Mouse (Mus musculus) heart, adult 8-10 months (tissue): ENCODE data around the gene Itih2. TPM values are rescaled to one million over a fixed set of nuclear protein-coding genes. Genes with fewer than 3 reads are reported as not detected.

Experiments
- DNase-seq: peaks from one replicate; pipeline ENCODE4 v3.0.0; 2022; ENCODE audit warnings: low spot score
- total RNA-seq, 4 experiments: library from RNA; stranded (reverse); gene quantifications; 2 replicates each; pipeline ENCODE4 v1.2.4; 2022

The Itih2 gene
- total RNA-seq, 4 experiments from 2014 or later = 0.28 to 0.49 (median 0.38) TPM

DNA sequence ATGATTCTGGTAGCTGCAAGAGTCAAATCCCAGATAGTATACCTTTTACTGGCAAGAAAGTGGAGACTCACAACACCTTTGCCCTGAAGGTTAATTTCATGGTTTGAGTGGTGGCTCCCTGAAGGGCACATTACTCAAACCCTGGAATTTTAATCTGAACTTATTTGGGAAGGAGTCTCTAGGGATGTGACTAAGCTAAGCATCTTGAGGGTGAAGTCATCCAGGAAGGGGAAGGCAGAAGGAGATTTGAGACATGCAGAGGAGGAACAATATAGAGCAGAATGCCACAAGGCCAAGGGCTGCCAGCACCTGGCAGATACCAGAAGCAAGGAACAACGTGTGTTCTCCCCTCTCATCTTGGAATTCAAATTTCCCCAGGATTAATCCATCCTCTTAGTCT, 12.4 kb downstream of the Itih2 start:
- no peak for DNase-seq

DNA sequence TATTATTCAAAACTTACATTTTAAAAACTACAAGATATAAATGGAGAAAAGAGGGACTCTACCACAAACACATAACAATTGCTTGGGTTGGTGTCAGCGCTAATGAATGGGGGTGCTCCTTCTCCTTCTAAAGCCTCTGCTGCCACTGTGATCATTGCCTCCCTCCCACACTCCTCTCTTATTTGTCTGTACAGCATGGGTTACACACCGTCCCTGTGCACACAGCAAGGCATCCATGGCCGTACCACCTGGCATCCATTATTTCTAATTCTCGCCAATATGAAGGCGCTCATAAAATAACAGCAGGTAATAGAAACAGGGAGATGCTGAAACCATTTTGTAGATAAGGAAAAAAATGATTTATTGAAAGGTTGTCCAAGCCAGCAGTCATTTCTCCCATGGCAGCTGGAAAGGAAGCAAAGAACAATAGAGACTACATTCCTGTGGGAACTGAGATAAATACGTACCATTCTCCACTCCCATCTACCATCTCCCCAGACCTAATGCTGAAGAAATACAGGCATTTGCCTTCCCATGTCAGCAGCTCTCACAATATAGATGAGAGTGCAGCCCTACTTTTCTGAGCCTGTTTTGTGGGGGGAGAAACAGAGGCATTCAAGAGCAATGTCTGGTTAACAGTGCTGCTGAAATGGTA, 22.5 kb downstream of the Itih2 start:
- DNase-seq = no peak

DNA sequence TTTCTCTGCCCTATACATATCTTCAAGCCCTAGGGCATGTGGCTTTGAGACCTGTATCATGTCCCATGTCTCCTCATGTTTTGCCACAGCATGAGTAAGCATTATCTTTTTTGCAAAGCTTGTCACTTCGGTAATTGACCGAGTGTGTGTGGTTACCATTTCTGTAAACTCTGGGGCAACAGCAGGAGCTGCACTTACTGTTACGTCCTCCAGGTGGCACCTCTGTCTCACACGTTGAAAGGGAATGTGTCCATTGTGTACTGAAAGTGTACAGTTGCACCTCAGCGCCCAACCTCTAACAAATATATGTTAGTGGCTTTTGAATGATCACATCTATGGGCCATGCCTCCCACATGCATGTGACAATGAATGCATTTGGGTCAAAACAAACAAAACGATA, 30.0 kb downstream of the Itih2 start:
- DNase-seq = no peak

DNA sequence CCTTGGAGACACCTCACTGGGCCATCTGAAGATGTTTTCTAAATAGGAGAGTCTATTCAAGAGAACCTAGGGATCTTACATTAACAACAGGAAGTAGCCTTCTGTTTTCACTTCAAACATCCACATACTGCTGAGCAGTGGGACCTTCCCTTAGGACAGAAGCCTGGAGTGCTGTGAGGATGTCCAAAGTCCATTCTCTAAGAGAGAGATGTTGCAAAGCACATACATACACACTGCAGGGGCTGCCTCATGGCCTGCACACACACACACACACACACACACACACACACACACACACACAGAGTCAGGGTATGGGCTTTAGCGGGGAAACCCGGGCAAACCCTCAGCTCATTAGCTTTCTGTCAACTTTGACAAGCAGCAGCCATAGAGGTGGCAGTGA, 30.7 kb downstream of the Itih2 start:
- no peak for DNase-seq

DNA sequence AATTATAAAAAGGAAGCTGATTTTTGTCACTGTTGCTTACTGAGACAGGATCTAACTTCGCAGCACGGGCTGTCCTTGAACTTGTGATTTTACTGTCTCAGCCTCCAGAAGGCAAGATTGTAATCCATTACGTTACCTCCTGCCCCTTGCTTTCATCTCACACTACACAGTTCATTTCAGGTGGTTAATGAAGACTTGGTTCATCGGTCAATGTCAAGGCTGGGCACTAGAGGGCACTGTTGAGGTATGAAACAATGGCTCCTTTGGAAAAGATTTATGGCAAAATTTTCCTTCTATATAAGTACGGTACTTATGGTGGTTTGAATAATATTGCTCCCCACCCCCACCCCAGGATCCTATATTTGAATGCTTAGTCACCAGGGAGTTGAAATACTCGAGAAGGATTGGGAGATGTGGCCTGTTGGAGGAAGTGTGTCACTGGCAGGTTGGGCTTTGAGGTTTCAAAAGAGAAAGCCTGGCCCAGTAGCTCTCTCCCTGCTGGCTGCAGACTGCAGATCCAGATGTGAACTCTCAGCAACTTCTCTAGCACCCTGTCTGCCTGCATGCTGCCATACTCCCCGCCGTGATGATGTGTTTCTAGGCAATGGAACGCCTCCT, 32.5 kb downstream of the Itih2 start:
- no peak for DNase-seq

DNA sequence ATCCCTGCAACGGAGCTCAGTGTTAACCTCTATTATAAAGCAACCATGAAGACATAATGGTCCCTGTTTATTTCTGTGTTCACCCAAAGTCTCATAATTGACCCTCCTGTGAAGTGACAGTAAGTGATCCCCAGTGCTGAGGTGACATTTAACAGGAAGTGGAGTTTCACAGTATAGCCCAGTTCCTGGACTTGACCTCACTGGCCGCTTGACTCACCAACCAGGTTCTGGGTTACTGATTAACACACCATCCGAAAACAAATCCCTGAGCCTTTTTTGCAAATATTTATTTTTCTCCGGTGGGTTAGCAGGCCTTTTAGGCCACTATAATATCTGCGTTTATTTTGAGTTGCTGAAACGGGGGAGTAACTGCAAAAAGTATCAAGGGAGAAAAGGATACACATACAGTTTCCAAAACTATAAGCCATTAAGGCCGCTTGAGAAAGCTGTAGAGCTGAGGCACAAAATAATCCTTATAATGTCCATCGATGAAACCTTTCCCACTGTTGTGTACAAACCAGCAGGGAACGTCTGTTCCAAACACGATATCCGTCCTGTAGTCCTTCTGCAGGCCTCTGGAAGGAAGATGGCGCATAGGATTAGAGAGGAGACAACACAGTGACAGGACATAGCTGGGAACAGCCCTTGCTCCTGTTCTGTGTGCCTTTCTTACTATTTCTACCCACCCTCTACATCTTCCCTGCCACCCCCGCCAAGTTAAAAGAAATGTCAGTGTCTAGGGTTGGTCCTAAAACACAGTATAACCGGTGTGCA, 36.7 kb downstream of the Itih2 start:
- no peak for DNase-seq

DNA sequence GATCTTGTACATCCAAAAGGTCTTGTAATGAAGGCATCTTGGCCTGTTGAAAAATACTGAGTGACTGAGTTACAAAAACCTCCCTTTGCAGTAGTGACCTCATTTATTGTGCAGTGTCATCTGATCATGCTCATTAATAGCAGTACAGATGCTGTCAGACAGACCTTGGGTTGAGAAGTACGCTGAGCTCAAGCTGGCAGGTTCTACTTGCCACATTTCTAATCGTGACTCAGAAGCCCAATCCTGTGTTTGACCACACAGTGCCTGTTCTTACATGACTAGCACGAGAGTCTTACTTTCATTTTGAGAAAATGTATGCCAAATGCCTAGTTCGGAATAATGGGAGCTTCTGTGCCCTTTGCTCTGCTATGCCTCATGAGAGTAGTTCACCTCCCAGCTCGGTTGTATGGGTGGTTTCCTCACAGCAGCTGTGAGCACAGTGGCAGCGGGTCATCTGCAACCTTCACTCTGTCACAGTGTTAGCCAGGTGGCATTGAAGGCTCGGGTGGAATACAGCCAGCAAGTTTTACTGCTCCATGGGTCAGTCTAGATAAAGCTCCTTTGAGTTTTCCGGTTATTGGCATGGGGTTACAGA, 43.8 kb downstream of the Itih2 start:
- no peak for DNase-seq

DNA sequence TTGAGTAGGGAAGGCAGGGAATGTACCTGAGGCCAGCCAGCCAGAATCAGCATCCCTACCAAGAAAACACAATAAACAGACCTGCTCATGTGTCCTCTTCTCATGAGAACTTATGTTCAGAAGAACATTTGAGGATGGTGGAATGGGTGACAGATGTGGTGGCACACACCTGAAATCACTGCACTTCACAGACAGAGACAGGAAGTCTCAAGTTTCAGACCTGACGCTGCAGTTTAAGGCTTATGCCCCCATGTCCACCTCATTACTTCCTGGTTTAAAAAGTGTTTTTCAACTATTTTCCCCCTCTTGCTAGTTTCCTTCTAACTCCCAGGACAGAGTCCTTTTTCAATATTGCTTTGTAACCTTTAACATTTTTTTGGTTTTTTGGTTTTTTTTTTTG, 48.5 kb downstream of the Itih2 start:
- no peak for DNase-seq

DNA sequence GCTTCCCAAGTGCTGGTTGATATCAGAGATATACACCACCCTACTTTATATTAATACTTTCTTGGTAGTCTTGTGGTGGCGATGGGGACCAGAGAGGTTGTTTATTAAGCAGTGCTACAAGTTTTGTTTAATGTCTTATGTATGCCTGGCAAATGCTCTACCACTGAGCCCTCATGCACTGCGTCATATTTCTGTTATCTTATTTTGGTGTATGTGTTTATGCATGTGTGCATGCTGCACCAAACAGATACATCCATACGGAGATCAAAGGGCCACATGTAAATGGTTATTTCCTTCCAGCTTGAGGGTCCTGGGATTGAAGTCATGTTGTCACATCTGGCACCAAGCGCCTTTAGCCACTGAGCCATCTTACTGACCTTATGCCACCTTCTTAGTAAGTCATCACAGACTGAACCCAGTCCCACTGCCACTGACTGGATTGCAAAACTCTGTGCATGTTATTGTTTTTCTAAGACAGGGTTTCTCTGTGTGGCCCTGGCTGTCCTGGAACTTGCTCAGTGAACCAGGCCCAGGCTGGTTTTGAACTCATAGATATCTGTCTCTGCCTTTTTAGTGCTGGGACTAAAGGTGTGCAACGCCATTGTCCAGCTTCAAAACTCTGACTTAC, 49.6 kb downstream of the Itih2 start:
- no peak for DNase-seq

DNA sequence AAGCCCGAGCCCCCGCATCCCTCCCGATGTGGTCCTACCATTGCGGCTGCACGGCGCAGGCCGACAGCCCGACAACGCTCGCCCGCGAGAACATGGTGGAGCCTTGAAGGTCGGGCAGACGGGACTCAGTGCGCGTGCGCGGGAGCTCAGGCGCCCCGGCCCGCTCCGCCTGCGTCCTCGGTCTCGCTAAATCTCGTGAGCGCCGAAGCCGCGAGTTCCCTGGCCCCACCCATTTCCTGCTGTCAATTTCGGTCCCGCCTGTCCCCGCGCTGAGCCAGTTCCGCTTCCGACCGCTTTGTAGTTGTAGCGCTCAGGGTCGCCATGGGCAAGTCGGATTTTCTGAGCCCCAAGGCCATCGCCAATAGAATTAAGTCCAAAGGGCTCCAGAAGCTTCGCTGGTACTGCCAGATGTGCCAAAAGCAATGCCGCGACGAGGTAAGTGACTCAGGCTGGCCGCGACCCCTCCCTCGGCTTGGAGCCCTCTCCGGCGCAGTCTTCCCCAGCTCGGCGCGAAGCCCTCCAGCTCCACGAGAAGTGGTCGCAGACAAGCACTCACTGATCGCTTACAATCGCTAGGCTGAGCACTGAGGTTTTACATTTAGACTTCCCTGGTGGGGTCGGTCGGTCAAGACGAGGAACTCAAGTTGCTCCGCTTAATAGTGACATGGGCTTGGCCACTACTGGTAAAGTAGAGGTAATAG, 50.7 kb downstream of the Itih2 start, which contains the start of the genes Atp5c1 and Kin:
TSS of gene Atp5c1 (minus strand) at position 201 of the 701 bp plus-strand sequence.
TSS of gene Kin (plus strand) at position 284 of the 701 bp plus-strand sequence.
- peak; percentile 97 for DNase-seq

DNA sequence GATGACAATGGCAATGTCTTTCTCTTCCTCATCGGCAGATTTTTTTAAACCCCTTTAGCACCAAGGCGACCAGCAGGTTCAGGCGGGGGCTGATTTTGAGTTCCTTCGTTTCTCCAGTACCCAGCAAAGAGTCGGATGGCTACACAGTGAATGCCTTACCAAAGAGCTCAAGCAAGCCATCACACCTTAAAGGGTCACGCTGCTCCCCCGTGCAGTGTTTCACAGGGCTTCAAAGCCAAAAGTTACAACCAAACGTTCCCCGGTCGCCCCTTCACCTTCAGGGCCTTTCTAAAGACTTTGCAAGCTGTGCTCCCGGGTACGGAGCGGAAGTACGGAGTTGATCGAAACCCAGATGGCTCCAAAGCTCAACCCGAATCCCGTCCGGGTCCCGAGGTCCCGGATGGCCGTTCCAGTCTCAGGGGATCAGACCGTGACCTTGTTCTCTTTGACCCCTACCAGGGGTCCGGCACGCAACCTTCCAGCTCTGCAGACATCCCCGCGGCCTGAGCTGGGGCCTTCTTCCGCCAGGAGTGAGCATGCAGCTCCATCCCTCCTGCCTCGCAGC, 51.4 kb downstream of the Itih2 start:
- DNase-seq = no peak

DNA sequence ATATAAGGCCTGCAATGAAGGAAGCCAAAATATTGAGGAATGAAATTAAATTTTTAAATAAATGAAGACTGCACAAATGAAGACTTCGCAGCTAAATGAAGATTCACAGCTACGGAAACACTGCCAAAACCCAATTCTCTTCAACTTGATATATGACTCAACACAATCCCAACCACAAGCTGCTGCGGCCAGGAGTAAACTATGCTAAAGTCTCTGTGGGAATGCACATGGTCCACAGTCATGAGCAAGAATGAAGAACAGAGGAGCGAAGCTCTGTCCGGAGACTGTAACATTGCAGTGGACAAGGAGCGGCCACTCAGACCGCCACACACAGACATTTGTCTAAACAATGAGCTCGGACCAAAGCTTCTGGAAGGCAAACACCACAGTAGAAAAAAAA, 54.5 kb downstream of the Itih2 start:
- no peak for DNase-seq

DNA sequence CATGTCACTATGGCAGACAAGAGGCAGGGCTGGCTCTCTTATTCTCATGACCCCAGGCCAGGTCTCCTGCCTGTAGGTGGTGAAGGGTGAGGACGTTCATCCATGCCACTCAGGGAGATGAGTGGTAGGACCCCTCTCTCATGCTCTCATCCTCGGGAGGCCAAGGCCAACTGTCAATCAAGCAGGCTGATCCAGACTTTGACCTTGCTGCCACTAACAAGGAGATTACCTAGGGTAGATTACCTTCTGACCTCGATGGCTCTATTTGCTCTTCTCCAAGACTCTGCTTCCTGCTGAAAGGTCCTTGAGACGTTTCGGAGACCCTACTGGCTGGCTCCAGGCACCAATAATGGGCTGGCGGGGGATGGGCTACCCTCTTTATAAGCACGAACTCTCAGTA, 56.7 kb downstream of the Itih2 start:
- DNase-seq = no peak

DNA sequence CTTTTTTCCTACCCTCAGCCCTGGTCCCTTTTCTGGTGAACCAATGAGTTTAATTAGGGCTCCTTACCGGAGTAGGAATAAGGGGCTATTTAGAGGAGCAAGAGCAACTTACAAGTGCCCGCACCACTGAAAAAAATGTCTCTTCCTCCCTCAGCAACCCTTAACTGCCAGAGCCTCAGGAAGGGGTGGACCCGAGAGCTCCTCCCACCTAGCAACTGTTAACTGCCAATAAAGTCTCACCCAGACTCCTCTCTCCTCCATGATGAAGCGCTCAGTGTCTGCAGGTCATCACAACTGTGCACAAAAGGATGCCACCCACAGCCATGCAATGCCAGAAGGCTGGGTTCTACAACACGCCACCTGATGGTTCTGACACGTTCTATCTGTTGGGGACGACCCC, 59.4 kb downstream of the Itih2 start:
- DNase-seq = no peak

DNA sequence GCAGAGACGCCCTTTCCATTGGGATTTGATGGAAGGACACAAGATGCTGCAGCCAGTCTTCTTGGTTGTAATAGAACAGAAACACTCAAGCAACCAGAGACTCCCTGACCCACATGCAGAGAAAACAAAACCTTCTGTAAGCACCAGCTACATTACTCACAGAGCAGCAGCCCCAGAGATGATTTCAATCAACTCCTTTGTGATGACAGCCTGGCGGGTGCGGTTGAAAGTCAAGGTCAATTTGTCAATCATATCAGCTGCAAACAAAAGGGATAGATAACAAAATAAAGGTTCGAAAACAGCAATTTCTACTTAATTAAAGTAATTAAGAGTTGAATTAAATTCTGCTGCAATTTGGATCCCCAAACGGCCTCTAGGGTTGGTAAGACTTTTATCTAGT, 72.4 kb downstream of the Itih2 start:
- no peak for DNase-seq

DNA sequence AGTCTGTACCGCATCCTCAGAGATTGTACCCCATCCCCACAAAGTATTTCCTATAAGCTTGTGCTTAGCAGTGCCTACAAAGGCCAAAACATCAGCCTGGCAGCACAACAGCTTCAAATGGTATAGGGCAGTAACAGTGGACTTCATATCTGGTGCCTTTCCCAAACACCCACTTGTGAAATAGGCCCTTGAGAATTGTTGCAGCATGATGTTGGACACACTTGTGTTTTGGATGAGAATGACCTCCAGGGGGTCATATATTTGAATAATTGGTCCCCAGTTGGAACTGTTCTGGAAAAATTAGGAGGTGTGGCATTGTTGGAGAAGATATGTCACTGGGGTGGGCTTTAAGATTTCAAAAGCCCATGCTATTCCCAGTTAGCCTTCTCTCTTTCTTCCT, 79.2 kb downstream of the Itih2 start:
- DNase-seq = no peak

DNA sequence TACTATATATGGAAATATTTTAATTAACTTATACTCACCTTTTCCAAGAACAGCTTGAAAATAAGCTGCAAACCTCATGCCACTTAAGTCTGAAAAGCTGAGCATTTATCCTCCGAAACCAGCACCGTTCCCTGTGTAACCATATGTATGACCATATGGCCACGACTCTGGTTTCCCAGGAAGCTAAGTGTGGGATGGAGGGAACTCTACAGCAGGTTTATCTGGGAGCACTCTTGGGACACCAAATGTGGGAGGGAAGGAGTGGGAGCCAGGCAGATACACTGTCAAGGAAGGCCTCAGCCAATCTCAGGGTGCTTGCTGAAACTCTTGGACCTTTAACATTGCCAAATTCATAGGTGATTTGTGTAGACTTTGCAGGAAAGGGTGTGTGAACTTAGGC, 80.3 kb downstream of the Itih2 start:
- DNase-seq = no peak

DNA sequence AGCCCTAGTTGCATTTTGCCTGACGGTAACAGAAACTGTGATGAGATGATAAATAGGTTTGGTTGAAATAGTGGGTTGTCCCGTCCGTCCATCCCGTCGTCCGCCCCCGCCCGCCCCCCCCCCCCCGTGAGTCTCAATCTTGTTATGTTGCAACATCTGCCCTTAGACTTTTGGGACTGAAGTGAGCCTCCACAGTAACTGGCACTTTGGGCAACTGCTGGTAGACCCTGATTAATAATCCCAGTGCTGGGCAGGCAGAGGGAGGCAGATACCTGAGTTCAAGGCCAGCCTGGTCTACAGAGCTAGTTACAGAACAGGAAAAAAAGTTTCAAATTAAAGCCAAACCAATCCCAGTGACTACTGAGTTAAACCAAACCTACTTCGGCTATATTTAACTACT, 81.7 kb downstream of the Itih2 start:
- DNase-seq = no peak

DNA sequence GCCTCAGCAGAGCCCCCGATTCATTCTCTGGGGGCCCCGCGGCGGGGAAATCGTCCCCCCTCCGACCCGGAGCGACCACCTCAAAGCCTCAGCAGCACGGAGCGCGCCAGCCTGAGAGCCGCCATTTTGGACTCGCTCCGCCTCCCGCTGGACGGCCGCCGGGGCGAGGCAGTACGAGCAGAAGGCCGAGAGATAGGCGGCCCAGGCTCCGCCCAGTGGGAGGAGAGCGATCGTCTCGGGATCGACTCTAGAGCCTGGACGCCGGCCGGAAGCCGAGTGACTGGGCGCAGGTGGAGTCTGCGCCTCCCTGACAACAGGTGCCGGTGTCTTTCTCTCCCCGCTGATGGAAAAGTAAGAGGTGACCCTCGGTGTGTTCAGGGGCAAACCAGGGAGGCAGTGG, 82.7 kb downstream of the Itih2 start, which contains the start of gene Taf3:
TSS of gene Taf3 (minus strand) at position 136 of the 400 bp plus-strand sequence.
- DNase-seq = peak; percentile 92

DNA sequence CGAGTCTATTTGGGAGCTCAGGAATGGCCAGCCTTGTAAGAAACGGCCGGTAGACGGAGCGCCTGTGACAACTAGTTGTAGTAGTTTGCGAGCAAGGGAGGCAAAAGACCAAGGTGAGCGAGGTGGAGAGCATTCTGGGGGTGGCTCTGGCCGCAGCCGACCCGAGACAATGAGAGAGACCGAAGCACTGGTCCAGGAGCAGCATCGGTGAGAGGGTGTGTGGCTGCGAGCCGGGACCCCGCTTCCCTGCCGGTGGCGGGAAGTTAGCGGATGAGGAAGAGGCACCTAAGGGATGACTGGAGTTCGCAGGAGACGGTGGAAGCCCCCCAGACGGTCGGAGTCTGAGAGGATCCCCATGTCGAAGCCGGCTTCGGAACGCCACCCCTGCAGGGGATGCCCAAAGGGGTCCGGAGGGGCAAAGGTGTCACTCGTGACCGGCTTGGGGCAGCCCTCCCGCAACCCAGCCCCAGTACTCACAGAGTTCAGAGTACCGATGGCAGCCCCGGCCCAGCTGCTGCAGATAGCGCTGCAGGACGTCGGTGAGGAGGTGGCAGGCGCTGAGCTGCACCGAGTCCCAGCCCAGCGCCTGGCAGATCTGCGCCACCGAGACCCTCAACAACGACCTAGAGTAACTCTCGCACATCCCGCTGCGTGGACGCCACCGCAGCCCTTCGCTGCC, 83.3 kb downstream of the Itih2 start:
- peak; percentile 10 for DNase-seq
